Mouse (Mus musculus) bone marrow, adult 2 months (tissue): ENCODE measurements around the gene Adamts3.

ENCODE experiments used
- CTCF ChIP-seq: fragments of 200-500 bp; IDR thresholded peaks from 2 replicates; pipeline ENCODE4 v1.5.1; 2011; ENCODE audit warnings: low read length, control low read depth; ENCODE audit not compliant: control insufficient read depth, insufficient read depth
- POLR2A ChIP-seq: fragments of 200-500 bp; IDR thresholded peaks from 2 replicates; pipeline ENCODE4 v1.6.1; 2011; ENCODE audit warnings: low read depth, mild to moderate bottlenecking, control low read depth, low read length, borderline replicate concordance; ENCODE audit not compliant: control insufficient read depth

DNA sequence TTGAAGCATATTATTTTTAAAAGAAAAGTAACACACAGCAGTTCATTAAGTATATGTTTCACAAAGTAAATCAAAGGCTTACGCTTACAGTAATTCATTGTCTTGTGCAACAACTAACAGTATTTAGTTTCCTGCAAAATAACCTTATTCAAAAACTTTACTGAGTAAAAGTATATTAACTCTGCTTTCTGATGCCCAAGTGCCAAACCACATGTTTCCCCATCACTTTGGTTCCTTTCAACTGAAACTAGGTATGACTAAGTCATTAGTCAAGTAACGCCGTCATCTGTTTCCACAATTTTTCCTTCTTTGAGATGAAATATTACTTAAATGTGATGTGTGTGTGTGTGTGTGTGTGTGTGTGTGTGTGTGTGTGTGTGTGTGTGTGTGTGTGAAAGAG, 89.4 kb downstream of the Adamts3 start:
- no peak for TF ChIP-seq CTCF
- no peak for TF ChIP-seq POLR2A
